Mouse (Mus musculus) forebrain, embryonic 11.5 days (tissue): ENCODE measurements around the gene Fam120c. TPM values are rescaled to one million over a fixed set of nuclear protein-coding genes. Genes with fewer than 3 reads are reported as not detected.
"Not testable (repeated sequence)": the region's sequence is repeated elsewhere in the genome, so short reads cannot be mapped to it uniquely, and the experiment has no call there.

ENCODE experiments used
- ATAC-seq: fragments of 200-750 bp; cut with Nextera tagmentation; replicated peaks from 2 replicates; pipeline ENCODE4 v1.8.0; 2017; ENCODE audit warnings: moderate TSS enrichment; ENCODE audit not compliant: low FRiP score
- DNase-seq: peaks from one replicate; pipeline ENCODE4 v3.0.0-alpha.2; 2017; ENCODE audit warnings: low spot score
- H3K27ac ChIP-seq: fragments of 300-500 bp; sonication (generic); 2 replicates; pipeline ENCODE4 v1.5.1; 2014; ENCODE audit warnings: low read depth, low read length
- H3K27me3 ChIP-seq: fragments of 300-500 bp; sonication (generic); 2 replicates; pipeline ENCODE4 v1.6.1; 2014; ENCODE audit warnings: mild to moderate bottlenecking, low read length, mixed read lengths; ENCODE audit not compliant: control insufficient read depth, insufficient read depth
- H3K36me3 ChIP-seq: fragments of 300-500 bp; sonication (generic); 2 replicates; pipeline ENCODE4 v1.6.1; 2014; ENCODE audit warnings: mild to moderate bottlenecking, low read length, moderate library complexity, mixed read lengths; ENCODE audit not compliant: control insufficient read depth, insufficient read depth
- H3K4me1 ChIP-seq: fragments of 300-500 bp; sonication (generic); replicated peaks from 2 replicates; pipeline ENCODE4 v1.6.1; 2014; ENCODE audit warnings: low read length, mixed read lengths; ENCODE audit not compliant: control insufficient read depth, insufficient read depth
- H3K4me2 ChIP-seq: fragments of 300-500 bp; sonication (generic); 2 replicates; pipeline ENCODE4 v1.6.1; 2014; ENCODE audit warnings: low read depth, mild to moderate bottlenecking, low read length, moderate library complexity, mixed read lengths; ENCODE audit not compliant: severe bottlenecking
- H3K4me3 ChIP-seq: fragments of 300-500 bp; sonication (generic); 2 replicates; pipeline ENCODE4 v1.5.1; 2014; ENCODE audit warnings: low read depth, low read length
- H3K9ac ChIP-seq: fragments of 300-500 bp; sonication (generic); 2 replicates; pipeline ENCODE4 v1.6.1; 2014; ENCODE audit warnings: low read length
- H3K9me3 ChIP-seq: fragments of 300-500 bp; sonication (generic); 2 replicates; pipeline ENCODE4 v1.6.1; 2016; ENCODE audit warnings: low read length, mixed read lengths; ENCODE audit not compliant: control insufficient read depth
- WGBS: fragments of 180-500 bp; shearing (Covaris S2); extraction: QIAGEN DNeasy Blood & Tissue Kit; methylation state at CpG from one replicate; pipeline ENCODE4 v1.1.7; 2014; 5-methylcytosine and 5-hydroxymethylcytosine counted together
- polyA plus RNA-seq: library from polyadenylated mRNA; unstranded; fragments of >200 nt; fragmentation: Nextera tagmentation; extraction: Ambion mirVana; gene quantifications from 2 replicates; pipeline ENCODE4 v1.2.1, GENCODE M21; 2014

Gene Fam120c
- polyA plus RNA-seq, 1 experiment from 2014 or later: 4.6 TPM

GRCm38 (mm10) chrX:151349322-151349721, 5.3 kb downstream of the Fam120c start:
- no peaks in the 10 kb centered on the region for H3K4me1 ChIP-seq
- H3K4me3 ChIP-seq: no peak overlapping the region
- no peaks in the 10 kb centered on the region for H3K9me3 ChIP-seq
- H3K27me3 ChIP-seq: peaks cover 2% of the 10 kb centered on the region; the same call in 1 of the 2 replicates
- ATAC-seq: no peak
- no peak overlapping the region for H3K27ac ChIP-seq
- H3K9ac ChIP-seq: no peak overlapping the region
- 87% methylated on average over 5 of the region's 5 CpGs for WGBS
- no peak overlapping the region for H3K4me2 ChIP-seq
- DNase-seq: no peak
- no peaks in the 10 kb centered on the region for H3K36me3 ChIP-seq

GRCm38 (mm10) chrX:151418801-151419200, 74.8 kb downstream of the Fam120c start:
- WGBS: 94% methylated on average over 10 of the region's 10 CpGs
- no peak for ATAC-seq
- H3K4me3 ChIP-seq: no peak overlapping the region
- H3K36me3 ChIP-seq: no peaks in the 10 kb centered on the region
- no peak overlapping the region for H3K9ac ChIP-seq
- H3K4me1 ChIP-seq: no peaks in the 10 kb centered on the region
- H3K27me3 ChIP-seq: no peaks in the 10 kb centered on the region; the same call in 1 of the 2 replicates
- no peak for DNase-seq
- H3K9me3 ChIP-seq: no peaks in the 10 kb centered on the region
- no peak overlapping the region for H3K27ac ChIP-seq
- no peak overlapping the region for H3K4me2 ChIP-seq

- H3K9ac ChIP-seq: no peak overlapping the region
- no peak overlapping the region for H3K27ac ChIP-seq
- no peaks in the 10 kb centered on the region for H3K9me3 ChIP-seq
- H3K27me3 ChIP-seq: no peaks in the 10 kb centered on the region; the same call in 1 of the 2 replicates
- H3K4me2 ChIP-seq: no peak overlapping the region
- ATAC-seq (no peak), DNase-seq (no peak)
- WGBS: 87% methylated on average over 1 of the region's 1 CpGs
- no peak overlapping the region for H3K4me3 ChIP-seq
- H3K36me3 ChIP-seq: no peaks in the 10 kb centered on the region
- H3K4me1 ChIP-seq: no peaks in the 10 kb centered on the region
Measured at GRCm38 (mm10) chrX:151420791-151421190, 76.8 kb downstream of the Fam120c start.

DNA sequence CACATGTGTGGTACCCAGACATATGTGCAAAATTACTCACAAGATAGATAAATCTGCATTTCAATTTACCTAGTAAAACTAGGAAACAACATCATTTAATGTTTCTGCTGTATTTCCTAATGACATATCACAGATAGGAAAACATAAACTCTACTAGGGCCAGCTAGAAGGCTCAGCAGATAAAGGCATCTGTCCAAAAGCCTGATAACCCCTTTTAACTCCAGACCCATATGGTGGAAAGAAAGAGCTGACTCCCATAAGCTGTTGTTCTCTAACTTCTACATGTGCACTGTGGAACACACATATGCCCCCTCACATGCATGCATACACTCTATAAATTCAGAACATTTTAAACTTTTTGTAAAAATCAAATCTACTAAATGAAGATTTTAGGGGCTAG, 99.7 kb downstream of the Fam120c start:
- Histone ChIP-seq H3K4me3 (no peak overlapping the region), H3K9me3 (no peaks in the 10 kb centered on the region), H3K27ac (no peak overlapping the region), H3K27me3 (no peaks in the 10 kb centered on the region), H3K36me3 (no peaks in the 10 kb centered on the region), H3K4me1 (no peaks in the 10 kb centered on the region), H3K4me2 (no peak overlapping the region), H3K9ac (no peak overlapping the region)
- no peak for DNase-seq
- no peak for ATAC-seq

- no peak overlapping the region for H3K9ac ChIP-seq
- no peaks in the 10 kb centered on the region for H3K36me3 ChIP-seq
- H3K4me3 ChIP-seq: no peak overlapping the region
- H3K4me1 ChIP-seq: no peaks in the 10 kb centered on the region
- no peaks in the 10 kb centered on the region for H3K27me3 ChIP-seq
- no peaks in the 10 kb centered on the region for H3K9me3 ChIP-seq
- DNase-seq: no peak
- H3K27ac ChIP-seq: no peak overlapping the region
- H3K4me2 ChIP-seq: no peak overlapping the region
- 93% methylated on average over 1 of the region's 1 CpGs for WGBS
- no peak for ATAC-seq
Measured at GRCm38 (mm10) chrX:151444189-151444588, 100.2 kb downstream of the Fam120c start.

GRCm38 (mm10) chrX:151488128-151488527, 144.2 kb downstream of the Fam120c start:
- WGBS: 82% methylated on average over 3 of the region's 3 CpGs
- no peak overlapping the region for H3K4me2 ChIP-seq
- no peaks in the 10 kb centered on the region for H3K9me3 ChIP-seq

GRCm38 (mm10) chrX:151493269-151493668, 149.3 kb downstream of the Fam120c start:
- not testable (repeated sequence) for H3K9ac ChIP-seq, ATAC-seq, H3K27me3 ChIP-seq, H3K36me3 ChIP-seq, DNase-seq, H3K27ac ChIP-seq, H3K9me3 ChIP-seq, H3K4me1 ChIP-seq, H3K4me2 ChIP-seq, H3K4me3 ChIP-seq
- 91% methylated on average over 4 of the region's 4 CpGs for WGBS

More at GRCm38 (mm10) chrX:151488128-151488527, 144.2 kb downstream of the Fam120c start:
- DNase-seq (no peak), ATAC-seq (no peak)
- H3K27ac ChIP-seq: no peak overlapping the region
- H3K9ac ChIP-seq: no peak overlapping the region
- no peak overlapping the region for H3K4me3 ChIP-seq
- H3K36me3 ChIP-seq: no peaks in the 10 kb centered on the region
- no peaks in the 10 kb centered on the region for H3K4me1 ChIP-seq
- H3K27me3 ChIP-seq: no peaks in the 10 kb centered on the region

- Histone ChIP-seq H3K36me3 (no peaks in the 10 kb centered on the region), H3K4me3 (no peak overlapping the region), H3K27ac (no peak overlapping the region), H3K27me3 (no peaks in the 10 kb centered on the region), H3K4me1 (no peaks in the 10 kb centered on the region), H3K9me3 (no peaks in the 10 kb centered on the region), H3K4me2 (no peak overlapping the region), H3K9ac (no peak overlapping the region)
- WGBS: 89% methylated on average over 1 of the region's 1 CpGs
- ATAC-seq (no peak), DNase-seq (no peak)
Measured at GRCm38 (mm10) chrX:151496596-151496995, 152.6 kb downstream of the Fam120c start.

DNA sequence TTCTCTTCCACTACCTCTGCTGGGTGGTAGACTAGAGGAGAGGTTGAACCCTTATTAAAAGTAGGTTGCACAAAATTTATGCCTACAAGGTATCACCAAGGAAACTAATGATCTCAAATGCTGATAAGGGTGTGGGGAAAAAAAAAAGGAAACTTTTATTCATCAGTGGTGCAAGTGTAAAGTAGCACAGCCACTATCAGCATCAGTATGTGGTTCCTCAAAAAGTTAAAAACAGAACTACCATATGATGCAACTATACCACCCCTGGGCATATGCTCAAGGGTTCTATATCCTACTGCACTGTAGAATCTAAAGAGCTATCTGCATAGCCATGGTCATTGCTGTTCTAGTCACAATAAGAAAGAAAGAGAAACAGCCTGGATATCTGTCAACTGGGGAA, 164.6 kb downstream of the Fam120c start:
- Histone ChIP-seq H3K4me1 (no peaks in the 10 kb centered on the region), H3K27me3 (no peaks in the 10 kb centered on the region), H3K9ac (no peak overlapping the region), H3K4me2 (no peak overlapping the region), H3K9me3 (no peaks in the 10 kb centered on the region), H3K4me3 (no peak overlapping the region), H3K27ac (no peak overlapping the region), H3K36me3 (no peaks in the 10 kb centered on the region)
- ATAC-seq (no peak), DNase-seq (no peak)
